Mouse (Mus musculus) CH12.LX (cell line): ENCODE results near the gene 1700037H04Rik.

Experiments used
- CHD1 ChIP-seq: IDR thresholded peaks from 2 replicates; pipeline ENCODE4 v1.6.1; 2012; ENCODE audit warnings: low read depth, low read length, improper control_type of control experiment, inconsistent platforms
- E2F4 ChIP-seq: IDR thresholded peaks from 2 replicates; pipeline ENCODE4 v1.6.1; 2011; ENCODE audit warnings: low read depth, low read length, improper control_type of control experiment; ENCODE audit not compliant: insufficient replicate concordance
- MXI1 ChIP-seq: IDR thresholded peaks from 2 replicates; pipeline ENCODE4 v1.6.1; 2011; ENCODE audit warnings: mild to moderate bottlenecking, low read depth, low read length, improper control_type of control experiment
- POLR2A ChIP-seq: IDR thresholded peaks from 2 replicates; pipeline ENCODE4 v1.6.1; 2011; ENCODE audit warnings: low read depth, mild to moderate bottlenecking, improper control_type of control experiment, low read length
- ZNF384 ChIP-seq: IDR thresholded peaks from 2 replicates; pipeline ENCODE4 v1.6.1; 2012; ENCODE audit warnings: low read depth, low read length, improper control_type of control experiment, inconsistent platforms

DNA sequence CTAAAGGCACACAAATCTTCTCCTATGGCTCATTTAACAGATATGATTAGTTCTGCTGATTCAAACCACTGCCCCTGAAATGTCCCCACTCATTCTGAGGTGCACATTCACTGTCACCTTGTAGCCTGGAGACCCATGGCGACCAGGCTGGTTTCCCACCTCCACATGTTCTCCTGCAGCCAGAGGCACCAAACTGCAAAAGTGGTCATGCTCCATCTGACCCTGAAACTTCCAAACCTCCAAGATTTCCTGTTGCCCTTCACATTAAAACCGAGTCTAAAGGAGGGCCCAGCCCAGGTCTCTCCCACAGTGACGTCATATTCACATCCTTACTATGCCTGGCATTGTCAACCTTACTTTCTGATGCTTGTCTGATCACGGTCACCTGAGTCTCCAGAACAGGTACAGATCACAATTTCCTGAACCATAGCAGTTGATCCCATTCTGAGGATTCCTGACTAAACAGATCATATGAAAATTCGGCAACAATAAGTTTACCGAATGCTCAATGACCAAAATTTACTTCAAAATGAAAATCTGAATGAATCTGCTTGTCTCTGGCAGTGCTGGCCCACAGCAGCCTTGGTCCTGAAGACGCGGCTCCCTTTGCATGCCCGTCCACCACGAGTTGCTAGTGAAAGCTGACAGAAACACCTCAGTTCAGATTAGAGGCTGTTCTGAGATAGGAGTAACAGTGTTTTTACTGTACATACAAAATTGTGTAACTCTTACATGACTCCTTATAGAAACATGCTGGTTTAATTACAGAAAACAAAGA lies 27.6 kb downstream of the 1700037H04Rik start:
- no peak for TF ChIP-seq MXI1
- TF ChIP-seq E2F4 = no peak
- no peak for TF ChIP-seq ZNF384
- TF ChIP-seq CHD1 = no peak
- TF ChIP-seq POLR2A = no peak
